Mouse (Mus musculus) ES-Bruce4 (cell line): ENCODE results near the gene Gm20219. TPM values are rescaled to one million over a fixed set of nuclear protein-coding genes. Genes with fewer than 3 reads are reported as not detected.
A peak's percentile ranks its signal among the peaks of the same experiment; 100 is the strongest.

Experiments
- H3K27ac ChIP-seq: 2 replicates; pipeline ENCODE4 v1.5.1; 2012; ENCODE audit warnings: low read length, inconsistent platforms; ENCODE audit not compliant: insufficient read depth
- H3K27me3 ChIP-seq: 2 replicates; pipeline ENCODE4 v1.6.1; 2012; ENCODE audit warnings: mild to moderate bottlenecking, low read length, inconsistent platforms; ENCODE audit not compliant: control insufficient read depth, poor library complexity, insufficient read depth, severe bottlenecking
- H3K36me3 ChIP-seq: 2 replicates; pipeline ENCODE4 v1.6.1; 2012; ENCODE audit warnings: inconsistent platforms, mild to moderate bottlenecking, low read length, moderate library complexity; ENCODE audit not compliant: control insufficient read depth, poor library complexity, insufficient read depth, severe bottlenecking
- H3K4me1 ChIP-seq: one replicate; pipeline ENCODE4 v1.8.1; 2011; ENCODE audit warnings: low read length; ENCODE audit not compliant: control insufficient read depth, insufficient read depth
- H3K4me3 ChIP-seq: 2 replicates; pipeline ENCODE4 v1.5.1; 2011; ENCODE audit warnings: low read depth, mild to moderate bottlenecking, low read length
- H3K9ac ChIP-seq: 2 replicates; pipeline ENCODE4 v1.6.1; 2012; ENCODE audit warnings: low read depth, mild to moderate bottlenecking, inconsistent platforms; ENCODE audit not compliant: poor library complexity, severe bottlenecking
- H3K9me3 ChIP-seq: replicated peaks from 2 replicates; pipeline ENCODE4 v1.6.1; 2012; ENCODE audit warnings: mild to moderate bottlenecking, low read length, inconsistent platforms; ENCODE audit not compliant: control insufficient read depth, poor library complexity, insufficient read depth, severe bottlenecking
- CTCF ChIP-seq: IDR thresholded peaks from one replicate; pipeline ENCODE4 v1.8.1; 2011; ENCODE audit warnings: low read depth, low read length
- EP300 ChIP-seq: IDR thresholded peaks from 2 replicates; pipeline ENCODE4 v1.6.1; 2011; ENCODE audit warnings: low read depth, low read length; ENCODE audit not compliant: insufficient read depth
- POLR2A ChIP-seq: IDR thresholded peaks from one replicate; pipeline ENCODE4 v1.8.1; 2011; ENCODE audit warnings: low read length; ENCODE audit not compliant: insufficient read depth
- polyA plus RNA-seq: library from polyadenylated mRNA; stranded (reverse); fragments of >200 nt; gene quantifications from 2 replicates; pipeline ENCODE4 v1.2.4, GENCODE M21; 2011; ENCODE audit warnings: low read depth; ENCODE audit not compliant: missing spikeins, insufficient read depth, insufficient read length

Gm20219 gene
- polyA plus RNA-seq, 1 experiment, result 1.1 TPM

DNA sequence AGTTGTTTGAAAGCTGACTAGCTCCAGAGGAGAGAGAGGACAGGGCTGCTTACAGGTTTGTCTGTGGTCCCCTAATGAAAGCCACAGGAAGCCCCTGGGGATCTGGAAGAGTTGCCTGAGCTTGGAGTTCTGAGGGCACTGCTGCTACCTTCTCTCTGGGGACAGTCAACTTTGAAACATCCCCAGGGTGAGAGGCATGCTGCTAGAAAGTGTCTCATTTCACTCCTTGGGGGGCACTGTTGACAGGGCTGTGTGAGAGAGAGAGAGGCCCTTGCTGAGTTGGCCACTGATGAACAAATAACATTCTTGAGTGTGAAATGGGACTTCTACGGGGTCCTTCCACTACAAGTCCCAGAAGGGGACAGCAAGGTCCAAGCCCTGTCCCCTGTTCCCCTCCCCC, 33.6 kb upstream of the Gm20219 start:
- Histone ChIP-seq H3K9me3 (no peaks in the 10 kb centered on the region), H3K4me3 (no peak overlapping the region), H3K27ac (no peak overlapping the region), H3K4me1 (no peaks in the 10 kb centered on the region), H3K36me3 (peaks cover 39% of the 10 kb centered on the region), H3K9ac (no peak overlapping the region), H3K27me3 (no peaks in the 10 kb centered on the region)
- no peak for TF ChIP-seq EP300
- TF ChIP-seq CTCF, result no peak

GRCm38 (mm10) chr17:56585171-56585821, 31.1 kb upstream of the Gm20219 start:
- peak overlapping the region; percentile 93 for H3K9ac ChIP-seq
- TF ChIP-seq CTCF (no peak), EP300 (no peak), POLR2A (no peak)
- H3K27ac ChIP-seq, result peak overlapping the region; percentile 74
- H3K4me3 ChIP-seq, result peak overlapping the region; percentile 78
- no peaks in the 10 kb centered on the region for H3K27me3 ChIP-seq
- peaks cover 48% of the 10 kb centered on the region for H3K36me3 ChIP-seq
- H3K4me1 ChIP-seq, result no peaks in the 10 kb centered on the region
- H3K9me3 ChIP-seq, result no peaks in the 10 kb centered on the region

GRCm38 (mm10) chr17:56584257-56585130, 30.3 kb upstream of the Gm20219 start, which contains the start of the genes Safb2 and Safb:
Gene Safb2, minus strand, starts transcription at chr17:56584585.
Gene Safb, plus strand, starts transcription at chr17:56584825.
- peak within 1 kb of the TSS; percentile 99 for H3K4me3 ChIP-seq
- H3K27me3 ChIP-seq, result no peaks in the 10 kb centered on the region
- H3K27ac ChIP-seq, result peak within 1 kb of the TSS; percentile 74
- H3K36me3 ChIP-seq, result peaks cover 42% of the 10 kb centered on the region
- H3K9ac ChIP-seq, result peak within 1 kb of the TSS; percentile 95
- H3K9me3 ChIP-seq, result no peaks in the 10 kb centered on the region
- no peaks in the 10 kb centered on the region for H3K4me1 ChIP-seq
- TF ChIP-seq CTCF (no peak), POLR2A (peak; percentile 57)

DNA sequence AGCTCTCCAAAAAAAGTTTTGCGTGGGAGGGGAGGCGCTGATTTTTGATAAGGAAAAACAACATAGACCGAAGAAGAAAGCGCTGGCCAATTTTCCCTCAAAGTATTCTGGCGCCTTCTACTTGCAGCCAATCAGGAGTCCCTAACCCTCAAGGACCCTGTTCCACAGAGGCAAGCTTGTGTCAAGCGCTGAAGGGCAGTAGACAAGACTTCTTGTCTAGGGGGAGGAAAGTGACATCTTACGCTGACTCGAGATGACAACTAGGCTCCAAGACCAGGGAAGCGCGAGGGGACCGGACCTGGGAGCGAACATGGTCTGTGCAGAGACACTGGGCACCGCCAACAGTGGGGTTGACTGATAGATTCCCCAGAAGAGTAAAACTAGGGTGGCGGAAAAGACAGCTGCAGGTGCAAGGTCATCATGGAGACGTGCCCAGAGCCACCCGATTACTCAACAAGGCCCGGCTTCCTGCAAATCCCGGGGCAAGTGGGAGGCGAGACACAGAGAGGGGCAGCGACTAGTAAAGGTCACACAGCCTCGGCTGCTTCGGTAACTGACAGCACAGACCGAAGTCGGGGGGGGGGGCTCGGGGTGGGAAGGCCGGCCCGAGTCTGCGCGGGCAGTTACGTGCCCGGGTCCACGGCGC, 29.5 kb upstream of the Gm20219 start:
- H3K36me3 ChIP-seq, result peaks cover 36% of the 10 kb centered on the region

GRCm38 (mm10) chr17:56583071-56583470, 28.9 kb upstream of the Gm20219 start:
- no peaks in the 10 kb centered on the region for H3K27me3 ChIP-seq
- peaks cover 35% of the 10 kb centered on the region for H3K36me3 ChIP-seq
- H3K9ac ChIP-seq, result peak overlapping the region; percentile 95
- TF ChIP-seq CTCF (no peak), POLR2A (no peak), EP300 (no peak)
- no peak overlapping the region for H3K27ac ChIP-seq
- no peaks in the 10 kb centered on the region for H3K9me3 ChIP-seq
- H3K4me3 ChIP-seq, result peak overlapping the region; percentile 99
- no peaks in the 10 kb centered on the region for H3K4me1 ChIP-seq

More for the DNA sequence above, 29.5 kb upstream of the Gm20219 start:
- peak overlapping the region; percentile 95 for H3K9ac ChIP-seq
- no peak for TF ChIP-seq POLR2A
- TF ChIP-seq CTCF, result no peak
- TF ChIP-seq EP300, result no peak
- peak overlapping the region; percentile 48; the same call in 1 of the 2 replicates for H3K27ac ChIP-seq
- no peaks in the 10 kb centered on the region for H3K4me1 ChIP-seq
- no peaks in the 10 kb centered on the region for H3K27me3 ChIP-seq
- no peaks in the 10 kb centered on the region for H3K9me3 ChIP-seq
- H3K4me3 ChIP-seq, result peak overlapping the region; percentile 99

GRCm38 (mm10) chr17:56572939-56573338, 18.8 kb upstream of the Gm20219 start:
- Histone ChIP-seq H3K36me3 (peaks cover 61% of the 10 kb centered on the region), H3K4me1 (no peaks in the 10 kb centered on the region), H3K9ac (no peak overlapping the region), H3K4me3 (no peak overlapping the region), H3K27ac (no peak overlapping the region), H3K9me3 (no peaks in the 10 kb centered on the region), H3K27me3 (no peaks in the 10 kb centered on the region)
- no peak for TF ChIP-seq CTCF
- TF ChIP-seq POLR2A, result no peak
- TF ChIP-seq EP300, result no peak
